Mouse (Mus musculus) intestine, postnatal 0 days (tissue): ENCODE measurements at regions not wholly inside any gene's neighbourhood (a gene's known extent, or its start where the extent isn't known, plus 50 kb on each side); places are given as distances from the start of the nearest gene placed in this dataset.

Experiments
- ATAC-seq: fragments of 200-750 bp; cut with Nextera tagmentation; 2 replicates; pipeline ENCODE4 v1.8.0; 2017; ENCODE audit warnings: mild to moderate bottlenecking, moderate TSS enrichment, moderate library complexity
- H3K27ac ChIP-seq: fragments of 300-500 bp; sonication (generic); 2 replicates; pipeline ENCODE4 v1.5.1; 2014; ENCODE audit warnings: mild to moderate bottlenecking, low read depth, low read length, moderate library complexity
- H3K27me3 ChIP-seq: fragments of 300-500 bp; sonication (generic); replicated peaks from 2 replicates; pipeline ENCODE4 v1.6.1; 2014; ENCODE audit warnings: low read length, mixed read lengths; ENCODE audit not compliant: control insufficient read depth, insufficient read depth
- H3K36me3 ChIP-seq: fragments of 300-500 bp; sonication (generic); 2 replicates; pipeline ENCODE4 v1.6.1; 2014; ENCODE audit warnings: mild to moderate bottlenecking, moderate library complexity; ENCODE audit not compliant: control insufficient read depth, insufficient read depth
- H3K4me1 ChIP-seq: fragments of 300-500 bp; sonication (generic); replicated peaks from 2 replicates; pipeline ENCODE4 v1.6.1; 2014; ENCODE audit warnings: antibody characterized with exemption, low read length, mixed read lengths; ENCODE audit not compliant: control insufficient read depth, insufficient read depth
- H3K4me2 ChIP-seq: fragments of 300-500 bp; sonication (generic); replicated peaks from 2 replicates; pipeline ENCODE4 v1.6.1; 2014; ENCODE audit warnings: low read depth, mild to moderate bottlenecking, moderate library complexity
- H3K4me3 ChIP-seq: fragments of 300-500 bp; sonication (generic); 2 replicates; pipeline ENCODE4 v1.5.1; 2014; ENCODE audit warnings: low read depth, low read length
- H3K9ac ChIP-seq: fragments of 300-500 bp; sonication (generic); 2 replicates; pipeline ENCODE4 v1.6.1; 2014; ENCODE audit warnings: mild to moderate bottlenecking, low read depth, low read length
- H3K9me3 ChIP-seq: fragments of 300-500 bp; sonication (generic); 2 replicates; pipeline ENCODE4 v1.6.1; 2016; ENCODE audit warnings: mixed run types; ENCODE audit not compliant: control insufficient read depth
- CTCF ChIP-seq: sonication (generic); IDR thresholded peaks from 2 replicates; pipeline ENCODE4 v1.5.1; 2016; ENCODE audit warnings: low read depth, mild to moderate bottlenecking, control low read depth, antibody characterized with exemption, moderate library complexity
- WGBS: fragments of 180-500 bp; shearing (Covaris S2); extraction: QIAGEN DNeasy Blood & Tissue Kit; methylation state at CpG from one replicate; pipeline ENCODE4 v1.1.7; 2014; 5-methylcytosine and 5-hydroxymethylcytosine counted together

DNA sequence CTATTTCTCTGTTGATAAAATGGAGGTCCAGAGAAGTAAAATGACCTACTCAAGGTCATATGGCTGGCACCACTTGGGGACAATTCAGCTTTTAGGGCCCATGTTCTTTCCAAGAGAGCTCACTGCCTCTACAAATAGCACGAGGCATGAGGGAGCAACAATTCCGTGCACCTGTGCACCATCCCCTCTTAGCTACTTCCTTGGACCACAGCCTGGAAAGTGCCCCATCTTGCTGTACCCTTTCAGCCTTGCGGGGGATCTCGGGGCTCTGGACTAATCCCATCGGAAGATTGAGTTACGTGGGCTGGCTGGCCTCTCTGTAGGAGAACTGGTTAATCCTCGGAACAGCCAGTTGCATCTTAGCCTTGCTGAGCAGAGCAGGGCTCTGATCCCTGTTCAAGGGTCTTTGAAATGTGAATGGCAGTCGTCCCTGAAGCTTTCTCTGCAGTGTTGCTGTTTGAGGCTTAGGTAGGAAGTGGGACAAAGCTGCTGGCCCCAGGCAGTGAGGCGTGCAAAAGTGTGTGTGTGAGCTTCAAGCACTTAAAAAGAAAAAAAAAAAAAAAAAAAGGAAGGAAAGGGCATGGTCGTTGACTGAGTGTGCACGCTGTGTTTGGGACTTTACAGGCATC, 133.8 kb downstream of the Plpp3 start:
- H3K4me1 ChIP-seq = no peaks in the 10 kb centered on the region
- no peaks in the 10 kb centered on the region for H3K9me3 ChIP-seq
- no peaks in the 10 kb centered on the region for H3K36me3 ChIP-seq
- no peak overlapping the region for H3K4me3 ChIP-seq
- no peaks in the 10 kb centered on the region for H3K27me3 ChIP-seq
- ATAC-seq = no peak
- H3K4me2 ChIP-seq = no peak overlapping the region
- no peak for TF ChIP-seq CTCF
- no peak overlapping the region for H3K9ac ChIP-seq
- no peak overlapping the region for H3K27ac ChIP-seq
- 62% methylated on average over 11 of the region's 11 CpGs for WGBS

GRCm38 (mm10) chr4:105291503-105291902, 134.4 kb downstream of the Plpp3 start:
- no peak for TF ChIP-seq CTCF
- Histone ChIP-seq H3K36me3 (no peaks in the 10 kb centered on the region), H3K9ac (no peak overlapping the region), H3K27me3 (no peaks in the 10 kb centered on the region), H3K4me1 (no peaks in the 10 kb centered on the region), H3K27ac (no peak overlapping the region), H3K4me3 (no peak overlapping the region), H3K9me3 (no peaks in the 10 kb centered on the region), H3K4me2 (no peak overlapping the region)
- 36% methylated on average over 1 of the region's 1 CpGs for WGBS
- no peak for ATAC-seq

DNA sequence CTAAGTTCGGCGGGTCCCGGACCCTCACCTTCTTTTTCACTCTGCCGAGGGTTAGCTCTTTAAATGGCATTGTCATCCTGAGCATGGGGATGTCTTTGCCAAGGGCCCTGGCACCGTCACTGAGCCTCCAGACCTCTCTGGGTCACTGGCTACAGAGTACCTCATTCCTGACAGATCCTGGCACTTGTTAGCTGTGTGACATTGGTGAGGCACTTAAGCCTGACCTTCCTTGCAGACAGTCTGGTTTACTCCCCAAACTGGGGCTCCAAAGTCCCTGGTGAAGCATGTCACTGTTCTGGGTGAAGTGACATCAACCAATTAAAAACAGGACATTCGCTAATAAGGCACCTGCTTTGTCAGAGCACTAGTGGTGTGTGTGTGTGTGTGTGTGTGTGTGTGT, 142.2 kb downstream of the Plpp3 start:
- H3K4me3 ChIP-seq = no peak overlapping the region
- H3K9ac ChIP-seq = no peak overlapping the region
- H3K27me3 ChIP-seq = no peaks in the 10 kb centered on the region
- H3K36me3 ChIP-seq = no peaks in the 10 kb centered on the region
- H3K9me3 ChIP-seq = no peaks in the 10 kb centered on the region
- H3K4me2 ChIP-seq = no peak overlapping the region
- no peak for ATAC-seq
- no peaks in the 10 kb centered on the region for H3K4me1 ChIP-seq
- no peak for TF ChIP-seq CTCF
- no peak overlapping the region for H3K27ac ChIP-seq
- 91% methylated on average over 6 of the region's 6 CpGs for WGBS

GRCm38 (mm10) chr4:105301547-105301946, 144.4 kb downstream of the Plpp3 start:
- Histone ChIP-seq H3K27me3 (no peaks in the 10 kb centered on the region), H3K9me3 (no peaks in the 10 kb centered on the region), H3K27ac (no peak overlapping the region), H3K4me3 (no peak overlapping the region), H3K4me1 (no peaks in the 10 kb centered on the region), H3K4me2 (no peak overlapping the region), H3K36me3 (no peaks in the 10 kb centered on the region), H3K9ac (no peak overlapping the region)
- TF ChIP-seq CTCF = 0 out of 2 replicates have a peak, but pooled peaks have one; percentile 26
- ATAC-seq = no peak
- WGBS = 67% methylated on average over 1 of the region's 1 CpGs

- TF ChIP-seq CTCF = no peak
- Histone ChIP-seq H3K4me1 (no peaks in the 10 kb centered on the region), H3K4me2 (no peak overlapping the region), H3K9me3 (no peaks in the 10 kb centered on the region), H3K27ac (no peak overlapping the region), H3K27me3 (no peaks in the 10 kb centered on the region), H3K4me3 (no peak overlapping the region), H3K9ac (no peak overlapping the region), H3K36me3 (no peaks in the 10 kb centered on the region)
- WGBS = 65% methylated on average over 2 of the region's 2 CpGs
- no peak for ATAC-seq
These were observed 147.0 kb downstream of the Plpp3 start for GRCm38 (mm10) chr4:105304166-105304565.

DNA sequence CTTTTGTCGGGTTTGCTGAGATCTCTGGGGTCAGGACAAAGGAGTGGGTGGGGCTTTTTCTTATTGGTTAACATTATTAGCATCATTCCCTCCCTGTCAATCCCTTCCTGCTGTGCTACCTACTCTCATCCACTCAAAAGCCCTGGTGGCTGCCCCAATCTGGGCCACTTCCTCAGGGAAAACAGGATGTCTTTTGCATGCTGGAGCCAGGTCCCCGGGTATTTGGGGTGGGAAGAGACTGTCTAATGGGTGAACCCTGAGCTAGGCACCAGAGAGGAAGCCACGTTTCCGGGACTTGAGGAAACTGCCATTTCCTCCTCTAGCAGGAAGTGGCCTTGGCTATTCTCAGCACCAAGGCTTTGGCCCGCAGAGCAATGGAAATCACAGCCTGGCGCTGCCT, 148.8 kb downstream of the Plpp3 start:
- Histone ChIP-seq H3K9me3 (no peaks in the 10 kb centered on the region), H3K4me3 (no peak overlapping the region), H3K36me3 (no peaks in the 10 kb centered on the region), H3K27ac (no peak overlapping the region), H3K4me2 (no peak overlapping the region), H3K9ac (no peak overlapping the region), H3K27me3 (no peaks in the 10 kb centered on the region), H3K4me1 (no peaks in the 10 kb centered on the region)
- 71% methylated on average over 6 of the region's 6 CpGs for WGBS
- no peak for TF ChIP-seq CTCF
- no peak for ATAC-seq

GRCm38 (mm10) chr4:105307356-105307755, 150.2 kb downstream of the Plpp3 start:
- 82% methylated on average over 4 of the region's 4 CpGs for WGBS
- Histone ChIP-seq H3K36me3 (no peaks in the 10 kb centered on the region), H3K4me1 (no peaks in the 10 kb centered on the region), H3K4me2 (no peak overlapping the region), H3K9me3 (no peaks in the 10 kb centered on the region), H3K4me3 (no peak overlapping the region), H3K27ac (no peak overlapping the region), H3K9ac (no peak overlapping the region), H3K27me3 (no peaks in the 10 kb centered on the region)
- no peak for ATAC-seq
- TF ChIP-seq CTCF = no peak
